Mouse (Mus musculus) adrenal gland, adult (tissue): ENCODE results near the gene Gm5485.

ENCODE experiments used
- DNase-seq, 2 experiments: peaks; one replicate each; pipeline ENCODE4 v3.0.0; 2022 to 2023; ENCODE audit warnings: low spot score in 1 of 2; ENCODE audit not compliant: inconsistent age in 2 of 2

Gm5485 gene

GRCm38 (mm10) chr16:48373711-48374485 is 38.3 kb downstream of the Gm5485 start:
- no peak for DNase-seq

DNA sequence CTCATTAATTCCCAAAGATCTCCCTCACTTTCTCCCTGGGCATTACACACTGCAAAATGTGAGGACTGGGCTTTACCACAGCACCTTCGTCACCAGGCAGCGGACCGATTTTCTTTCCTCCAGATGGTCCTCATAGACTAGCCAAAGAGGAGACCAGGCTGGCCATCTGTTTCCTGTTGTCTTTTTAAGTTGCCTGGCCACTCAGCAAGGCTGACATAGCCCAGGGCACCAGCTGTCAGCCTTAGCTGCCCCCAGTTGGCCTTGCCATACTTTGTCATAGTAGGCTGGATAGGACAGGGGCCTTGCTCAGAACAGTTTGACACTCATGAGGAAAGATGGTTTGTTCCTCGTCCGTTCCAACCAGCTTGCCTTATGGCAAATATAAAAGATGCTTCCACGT is 39.8 kb downstream of the Gm5485 start:
- no peak for DNase-seq

DNA sequence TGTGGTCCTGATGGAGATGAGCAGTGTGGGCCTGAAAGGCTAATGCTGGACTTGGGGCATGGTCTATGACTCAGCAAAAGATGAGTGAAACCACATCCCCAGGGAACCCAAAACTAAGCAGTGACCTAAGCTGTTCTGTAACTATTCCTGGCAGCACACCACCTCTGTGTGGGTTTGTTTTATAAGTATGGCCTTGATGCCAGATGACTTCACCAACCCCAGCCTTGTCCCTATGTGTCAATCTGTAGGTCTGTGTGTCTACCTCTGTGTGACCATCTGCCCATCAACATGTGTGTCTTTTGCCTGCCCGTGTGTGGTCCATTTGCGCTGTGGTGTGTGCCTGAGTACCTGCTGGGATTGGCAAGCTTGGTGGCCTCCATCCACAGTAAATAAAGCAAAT is 44.1 kb downstream of the Gm5485 start:
- DNase-seq: peak; percentile 10 to 52

- no peak for DNase-seq
Observed at GRCm38 (mm10) chr16:48366801-48367200, 45.4 kb downstream of the Gm5485 start.

GRCm38 (mm10) chr16:48360887-48361286 is 51.3 kb downstream of the Gm5485 start:
- DNase-seq: no peak

DNA sequence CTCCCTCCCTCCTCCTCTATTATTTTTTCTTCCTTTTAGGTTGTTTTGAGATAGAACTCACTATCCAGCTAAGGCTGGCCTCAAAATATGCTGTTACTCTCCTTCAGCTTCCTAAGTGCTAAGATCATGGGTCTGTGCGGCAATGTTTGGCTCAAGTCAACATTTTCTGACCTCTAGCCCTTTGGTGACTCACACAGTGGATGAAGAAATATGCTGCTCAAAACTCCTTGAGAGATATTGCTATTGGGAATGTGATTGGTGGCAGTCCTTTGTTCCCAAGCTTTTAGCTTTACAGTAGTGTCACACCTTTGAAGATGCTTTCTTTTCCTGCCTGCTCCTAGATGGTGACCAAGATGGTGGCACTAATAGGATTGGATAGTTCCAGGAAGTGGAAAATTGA is 55.8 kb downstream of the Gm5485 start:
- DNase-seq: peak; percentile 27 to 88

- no peak for DNase-seq
Observed at GRCm38 (mm10) chr16:48355716-48356115, 56.5 kb downstream of the Gm5485 start.
